Mouse (Mus musculus) hematopoietic stem cell, adult 5-6 weeks (primary cell): ENCODE measurements around the gene Mpv17. TPM values are rescaled to one million over a fixed set of nuclear protein-coding genes. Genes with fewer than 3 reads are reported as not detected.

Experiments used
- ATAC-seq, 2 experiments: fragments of 125-278 bp in 1 of 2; replicated peaks in 1 of 2; 2 replicates each; pipeline ENCODE4 v1.8.0; 2016 to 2017; ENCODE audit warnings: inconsistent platforms in 2 of 2, mild to moderate bottlenecking in 2 of 2, moderate number of reproducible peaks in 2 of 2, low read depth in 1 of 2, moderate TSS enrichment in 1 of 2; ENCODE audit not compliant: low FRiP score in 2 of 2, poor library complexity in 2 of 2, severe bottlenecking in 2 of 2, insufficient read depth in 1 of 2, low TSS enrichment in 1 of 2
- total RNA-seq: library from RNA; stranded (forward); fragments of 172-1452, 232-1000 nt; gene quantifications from 2 replicates; pipeline ENCODE4 v1.2.3, GENCODE M21; 2017

The Mpv17 gene
- total RNA-seq, 1 experiment from 2014 or later: 51.0 TPM

DNA sequence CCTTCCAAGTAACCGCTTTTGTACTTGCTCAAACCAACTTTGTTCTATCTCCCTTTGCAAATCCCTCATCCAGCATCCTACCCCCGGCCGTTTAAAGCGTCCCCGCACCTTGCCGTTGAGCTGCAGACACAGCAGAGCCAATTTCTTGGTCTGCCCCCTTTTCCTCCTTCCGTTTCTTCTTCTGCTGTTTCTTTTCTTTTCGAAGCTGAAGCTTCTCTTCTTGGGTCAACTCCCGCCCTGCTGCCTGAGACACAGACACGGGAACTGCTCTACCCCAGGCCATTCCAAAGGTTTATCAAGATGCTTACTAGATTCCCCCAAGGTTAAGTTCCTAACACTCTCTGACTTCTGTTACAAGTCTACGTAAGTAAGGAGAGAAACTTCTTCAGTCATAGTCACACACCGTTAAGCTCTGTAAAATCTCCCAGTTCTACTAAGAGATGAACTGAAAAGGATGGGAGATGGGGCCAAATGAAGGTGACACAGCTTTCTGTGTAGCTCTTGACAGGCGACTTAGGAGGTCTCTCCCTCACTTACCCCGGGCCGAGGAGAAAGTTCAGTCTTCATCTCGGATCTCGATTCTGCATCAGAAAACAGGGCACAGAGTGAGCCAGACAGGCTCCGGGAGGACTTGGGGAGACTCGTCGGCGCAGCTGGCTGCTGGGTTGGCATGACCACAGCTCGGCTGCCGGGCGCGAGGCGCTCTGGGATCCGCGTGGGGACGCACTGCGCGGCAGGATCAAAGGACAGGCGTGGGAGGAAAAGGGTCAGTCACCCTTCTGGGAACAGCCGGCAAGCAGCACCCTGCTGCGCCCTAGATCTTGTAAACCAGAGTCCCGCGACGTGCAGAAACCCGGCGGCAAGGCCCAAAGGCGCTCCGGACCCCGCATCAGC is 38.2 kb upstream of the Mpv17 start:
- ATAC-seq: peak; percentile 17 to 22

DNA sequence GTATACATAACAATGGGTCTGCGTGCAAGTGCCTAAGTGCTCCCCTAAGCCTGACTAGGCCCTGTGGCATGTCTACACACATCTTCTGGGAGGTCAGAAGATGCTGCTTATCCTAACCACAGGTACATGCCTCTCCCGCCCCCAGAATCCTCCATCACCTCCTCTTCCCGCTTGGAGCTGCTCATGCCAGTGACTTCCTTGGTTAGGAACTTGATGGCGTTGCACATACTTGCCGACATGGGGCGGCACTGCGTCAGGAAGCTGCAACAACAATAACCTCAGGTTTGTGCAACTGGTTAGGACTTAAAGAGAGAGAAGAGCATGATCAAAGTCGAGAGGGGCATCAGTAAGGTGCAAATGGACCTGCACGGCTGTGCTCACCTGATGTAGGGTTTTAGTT is 36.1 kb upstream of the Mpv17 start:
- ATAC-seq: no peak

DNA sequence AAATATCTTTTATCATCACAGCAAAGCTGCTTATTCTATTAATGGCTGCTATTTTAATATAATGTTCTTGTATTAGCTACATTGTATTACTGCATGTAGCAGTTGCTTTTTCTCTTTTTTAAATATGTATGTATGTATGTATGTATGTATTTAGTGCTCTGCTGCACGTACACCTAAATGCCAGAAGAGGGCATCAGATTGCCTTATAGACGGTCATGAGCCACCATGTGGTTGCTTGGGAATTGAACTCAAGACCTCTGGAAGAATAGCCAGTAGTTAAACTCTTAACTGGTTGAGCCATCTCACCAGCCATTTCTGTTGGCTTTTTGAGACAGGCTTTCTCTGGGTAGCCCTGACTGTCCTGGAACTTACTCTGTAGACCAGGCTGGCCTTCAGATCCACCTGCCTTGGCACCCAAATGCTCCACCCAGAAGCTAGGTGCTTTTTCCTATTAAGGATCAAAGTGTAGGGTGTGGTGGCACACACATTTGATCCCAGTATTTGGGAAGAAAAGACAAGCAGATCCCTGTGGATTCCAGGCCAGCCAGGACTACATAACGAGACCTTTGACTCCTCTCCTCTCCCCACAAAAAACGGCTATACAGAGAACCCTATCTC is 34.3 kb upstream of the Mpv17 start:
- ATAC-seq: no peak

DNA sequence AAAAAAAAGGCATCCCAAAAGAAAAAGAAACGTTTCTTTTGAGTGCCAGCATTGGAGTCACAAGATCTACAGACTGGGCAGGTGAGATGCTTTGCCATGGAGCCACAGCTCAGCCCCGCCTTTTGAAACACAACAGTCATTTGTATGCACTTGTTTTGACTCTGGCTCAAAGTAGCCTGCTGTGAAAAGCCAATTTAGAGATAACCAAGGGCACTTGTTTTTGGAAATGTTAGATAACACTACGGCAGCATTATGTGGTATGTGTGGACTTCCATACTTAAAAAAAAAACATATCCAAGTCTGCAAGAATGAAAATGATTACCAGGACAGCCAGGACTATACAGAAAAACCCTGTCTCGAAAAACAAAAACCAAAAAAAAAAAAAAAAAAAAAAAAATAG is 29.6 kb upstream of the Mpv17 start:
- ATAC-seq: no peak

DNA sequence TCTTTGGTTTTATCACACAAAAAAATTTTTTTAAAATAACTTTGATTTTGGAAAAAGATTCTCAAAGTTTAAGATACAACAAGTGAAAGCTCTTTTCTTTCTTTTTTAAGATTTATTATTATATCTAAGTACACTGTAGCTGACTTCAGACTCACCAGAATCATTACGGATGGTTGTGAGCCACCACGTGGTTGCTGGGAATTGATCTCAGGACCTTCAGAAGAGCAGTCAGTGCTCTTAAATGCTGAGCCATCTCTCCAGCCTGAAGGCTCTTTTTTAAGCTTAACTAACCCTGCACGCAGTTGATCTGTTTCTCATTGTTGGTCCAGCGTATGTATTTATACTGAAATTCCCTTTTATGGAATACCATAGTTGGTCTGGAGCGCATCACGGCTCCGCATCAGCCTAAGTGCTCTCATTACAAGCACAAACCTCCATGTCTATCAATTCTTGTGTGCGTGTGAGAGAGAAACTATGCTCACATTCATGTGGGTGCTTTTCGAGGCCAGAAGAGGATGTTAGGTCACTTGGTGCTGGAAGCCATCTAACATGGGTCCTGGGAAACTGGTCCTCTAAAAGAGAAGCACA is 27.2 kb upstream of the Mpv17 start:
- no peak for ATAC-seq

DNA sequence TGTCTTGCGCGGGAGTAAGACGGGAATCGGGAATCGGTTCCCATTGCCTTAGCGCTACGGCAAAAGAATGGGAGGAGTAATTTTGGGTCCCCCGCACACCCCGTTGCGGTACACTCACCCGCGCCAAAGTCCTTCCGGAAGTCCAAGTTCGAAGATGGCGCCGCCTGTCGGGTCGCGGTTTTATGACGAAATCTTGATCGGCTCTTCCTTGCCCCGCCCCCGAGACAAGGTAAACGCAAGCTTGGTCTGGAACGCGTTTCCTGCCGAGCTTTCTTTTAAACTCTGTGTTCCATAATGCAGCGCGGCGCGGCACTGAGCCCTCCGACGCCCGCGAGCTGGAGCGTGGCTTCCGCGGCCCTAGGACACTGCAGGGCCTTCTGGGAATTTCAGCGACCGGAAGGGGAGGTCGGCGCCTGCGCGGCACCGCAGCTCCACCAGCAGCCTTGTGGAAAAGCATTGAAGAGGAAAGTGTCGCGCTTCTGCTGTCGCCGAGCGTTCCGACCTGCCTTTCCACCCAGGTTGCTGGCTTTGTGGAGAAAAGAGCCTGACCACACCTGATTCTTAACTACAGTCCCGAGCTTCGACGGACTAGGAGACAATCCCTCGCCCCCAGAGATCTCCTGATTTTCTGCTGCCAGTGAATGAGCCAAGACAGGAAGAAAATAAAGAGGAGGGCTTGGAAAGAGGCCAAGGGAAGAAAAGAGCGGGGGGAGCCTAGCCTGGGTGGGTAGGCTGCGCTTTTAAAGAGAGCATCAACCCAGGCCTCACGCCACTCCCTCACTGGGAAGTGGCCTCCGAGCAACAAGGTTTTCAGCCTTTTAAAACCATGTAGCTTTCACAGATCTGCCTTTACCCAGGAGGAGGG is 25.9 kb upstream of the Mpv17 start, which contains the start of the genes Gm29609 and Gtf3c2:
Gene Gm29609, minus strand, starts transcription at position 146 of the 865 bp plus-strand sequence.
Gene Gtf3c2, minus strand, starts transcription at position 379 of the 865 bp plus-strand sequence.
- peak; percentile 88 to 89 for ATAC-seq

DNA sequence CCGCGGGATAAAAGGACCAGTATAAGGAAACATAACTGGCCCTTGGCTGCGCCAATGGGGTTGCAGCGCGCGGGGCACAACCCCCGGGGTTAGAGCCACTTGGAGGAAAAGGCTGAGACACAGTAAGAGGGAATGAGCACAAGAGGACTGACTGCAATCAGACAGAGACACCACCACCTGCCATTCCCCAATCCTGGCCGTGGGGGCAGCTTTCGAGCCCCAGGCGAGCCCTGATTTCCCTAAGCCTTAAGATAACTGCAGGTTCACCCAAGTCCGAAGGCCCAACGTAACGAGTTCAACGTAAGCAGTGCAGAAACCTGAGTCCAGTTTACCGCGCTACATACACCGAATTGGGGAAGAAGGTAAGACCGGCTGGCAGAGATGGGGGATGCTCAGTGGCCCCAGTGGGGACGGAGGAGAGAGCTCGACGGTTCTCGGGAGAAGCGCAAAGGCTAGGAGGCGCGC is 25.3 kb upstream of the Mpv17 start:
- peak; percentile 12 to 59 for ATAC-seq

DNA sequence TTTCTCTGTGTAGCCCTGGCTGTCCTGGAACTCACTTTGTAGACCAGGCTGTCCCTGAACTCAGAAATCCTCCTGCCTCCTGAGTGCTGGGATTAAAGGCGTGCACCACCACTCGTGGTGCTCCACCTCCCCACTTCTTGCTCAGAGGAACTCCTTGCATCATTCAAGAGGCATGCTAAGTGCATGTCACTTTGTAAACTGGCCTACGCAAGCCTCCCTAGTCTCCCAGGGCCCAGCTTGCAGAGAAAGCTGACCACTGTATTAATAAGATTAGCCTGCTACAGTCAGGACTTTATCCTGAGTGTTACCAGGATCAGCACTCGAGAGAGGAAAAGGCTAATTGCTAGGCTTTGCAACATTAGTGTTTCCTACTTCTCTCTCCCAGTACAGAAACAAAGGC is 14.6 kb upstream of the Mpv17 start:
- no peak for ATAC-seq

DNA sequence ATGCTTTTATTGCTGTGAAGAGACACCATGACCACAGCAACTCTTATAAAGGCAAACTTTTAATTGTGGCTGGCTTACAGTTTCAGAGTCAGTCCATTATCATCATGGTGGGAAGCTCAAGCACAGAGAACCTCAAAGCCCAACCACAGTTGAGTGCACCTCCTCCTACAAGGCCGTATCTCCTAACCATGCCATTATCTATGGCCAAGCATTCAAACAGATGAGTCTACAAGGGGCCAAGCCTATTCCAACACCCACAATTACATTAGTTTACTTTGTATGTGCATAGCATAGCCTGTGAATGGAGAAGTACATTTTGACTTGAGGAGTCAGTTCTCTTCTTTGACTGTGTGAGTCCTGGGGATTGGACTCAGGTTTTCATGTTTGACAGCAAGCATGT is 10.8 kb upstream of the Mpv17 start:
- ATAC-seq: no peak

DNA sequence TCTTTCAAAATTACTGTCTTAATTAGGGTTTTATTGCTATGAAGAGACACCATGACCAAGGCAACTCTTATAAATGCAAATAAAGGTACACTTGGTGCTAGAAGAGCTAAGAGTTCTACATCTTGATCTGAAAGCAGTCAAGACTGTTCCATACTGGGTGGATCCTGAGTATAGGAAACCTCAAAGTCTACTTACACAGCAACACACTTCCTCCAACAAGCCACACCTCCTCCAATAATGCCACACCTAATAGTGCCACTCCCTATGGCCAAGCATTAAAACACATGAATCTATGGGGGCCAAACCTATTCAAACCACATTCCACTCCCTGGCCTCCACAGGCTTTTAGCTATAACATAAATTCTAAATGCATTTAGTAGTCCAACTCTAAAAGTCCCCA is 8.4 kb upstream of the Mpv17 start:
- no peak for ATAC-seq

DNA sequence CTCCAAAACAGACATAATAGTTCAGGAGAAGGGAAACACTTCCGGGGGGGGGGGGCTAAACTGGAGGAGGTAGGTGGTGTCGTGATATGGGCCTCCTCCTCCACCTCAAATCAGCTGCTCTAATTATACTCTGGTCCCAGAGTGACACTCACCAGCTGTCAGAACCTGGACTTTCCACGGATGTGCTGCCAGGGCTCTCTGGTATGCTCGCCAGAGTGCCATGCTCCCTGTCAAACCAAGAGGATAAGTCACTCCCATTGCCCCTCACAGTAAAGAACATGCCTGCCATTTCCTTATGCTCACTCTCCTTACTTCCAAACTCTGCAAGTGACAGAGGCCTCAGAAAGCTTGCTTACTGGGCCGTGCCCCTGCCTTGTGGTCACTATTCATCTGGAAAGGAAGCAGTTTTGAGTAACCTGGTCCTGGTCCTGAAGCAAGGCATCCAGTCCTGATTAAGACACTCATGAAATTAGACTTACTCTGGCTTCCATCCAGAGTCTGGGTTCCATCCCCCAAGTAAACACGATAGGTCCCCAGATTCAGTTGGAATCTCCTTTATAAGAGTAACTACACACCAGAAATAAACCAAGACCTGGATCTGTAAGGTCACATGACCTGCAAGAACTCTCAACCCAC is 417 bp downstream of the Mpv17 start:
- ATAC-seq: 0 out of 4 replicates have a peak, but pooled peaks have one; percentile 1 to 7

DNA sequence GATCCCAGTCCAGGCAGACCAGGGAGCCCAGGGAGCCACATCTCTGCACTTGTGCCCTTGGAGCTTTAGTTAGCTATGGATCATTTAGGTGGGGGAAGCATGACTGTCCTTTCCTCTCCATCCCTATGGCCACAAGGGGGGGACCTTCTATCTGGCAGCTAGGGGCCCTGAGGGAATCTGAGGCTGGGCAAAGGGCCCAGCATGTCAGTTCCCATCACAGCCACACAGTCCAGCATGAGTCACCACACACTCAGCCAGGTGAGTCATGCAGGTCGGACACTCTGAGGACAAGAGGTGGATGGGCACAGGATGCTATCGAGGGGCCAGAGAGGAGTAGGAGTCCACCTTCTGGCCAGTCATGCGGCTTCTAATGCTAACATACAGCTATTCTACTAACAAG is 2.3 kb downstream of the Mpv17 start:
- no peak for ATAC-seq

DNA sequence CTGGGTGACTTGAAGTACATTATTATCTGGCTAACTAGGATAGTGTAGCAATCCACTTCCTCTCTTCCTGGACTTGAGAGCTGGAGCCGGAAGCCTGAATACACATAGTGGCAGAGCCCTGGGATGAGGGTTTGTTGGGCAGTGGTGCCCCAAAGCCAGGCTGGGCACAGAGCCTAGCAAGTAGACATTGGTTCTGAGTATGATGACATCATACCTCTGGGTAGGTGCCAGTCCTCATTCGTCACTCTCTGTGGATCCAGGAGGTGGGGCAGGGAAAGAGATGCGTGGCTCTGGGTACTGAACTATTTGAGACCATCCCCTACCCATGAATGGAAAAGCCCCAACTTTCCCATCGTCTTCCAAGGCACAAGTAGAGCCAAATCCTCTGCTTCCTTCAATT is 4.3 kb downstream of the Mpv17 start:
- ATAC-seq: no peak

DNA sequence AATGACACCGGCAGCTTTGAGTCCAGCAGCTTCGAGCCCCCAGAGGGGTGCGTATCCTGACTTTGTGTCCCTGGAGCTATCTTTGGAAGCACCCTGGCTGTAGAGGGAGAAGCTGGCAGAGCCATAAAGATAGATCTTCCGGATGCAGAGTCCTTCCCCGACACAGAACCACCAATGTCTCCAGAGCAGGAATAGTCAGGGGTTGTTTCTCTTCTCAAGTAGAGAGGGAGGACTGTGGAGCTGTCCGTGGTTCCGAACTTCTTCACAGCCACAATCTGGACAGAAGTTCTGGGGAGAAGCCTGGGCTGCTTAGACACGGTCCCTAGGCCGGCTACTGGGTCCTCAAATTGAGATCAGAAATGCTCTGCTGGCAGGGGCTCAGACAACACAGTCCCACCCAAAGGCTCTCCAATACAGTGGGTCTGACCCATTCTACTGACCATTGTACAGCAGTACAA is 15.1 kb downstream of the Mpv17 start:
- peak in 1 of 2 experiments; percentile 17; a peak in 1 of 4 replicates for ATAC-seq

DNA sequence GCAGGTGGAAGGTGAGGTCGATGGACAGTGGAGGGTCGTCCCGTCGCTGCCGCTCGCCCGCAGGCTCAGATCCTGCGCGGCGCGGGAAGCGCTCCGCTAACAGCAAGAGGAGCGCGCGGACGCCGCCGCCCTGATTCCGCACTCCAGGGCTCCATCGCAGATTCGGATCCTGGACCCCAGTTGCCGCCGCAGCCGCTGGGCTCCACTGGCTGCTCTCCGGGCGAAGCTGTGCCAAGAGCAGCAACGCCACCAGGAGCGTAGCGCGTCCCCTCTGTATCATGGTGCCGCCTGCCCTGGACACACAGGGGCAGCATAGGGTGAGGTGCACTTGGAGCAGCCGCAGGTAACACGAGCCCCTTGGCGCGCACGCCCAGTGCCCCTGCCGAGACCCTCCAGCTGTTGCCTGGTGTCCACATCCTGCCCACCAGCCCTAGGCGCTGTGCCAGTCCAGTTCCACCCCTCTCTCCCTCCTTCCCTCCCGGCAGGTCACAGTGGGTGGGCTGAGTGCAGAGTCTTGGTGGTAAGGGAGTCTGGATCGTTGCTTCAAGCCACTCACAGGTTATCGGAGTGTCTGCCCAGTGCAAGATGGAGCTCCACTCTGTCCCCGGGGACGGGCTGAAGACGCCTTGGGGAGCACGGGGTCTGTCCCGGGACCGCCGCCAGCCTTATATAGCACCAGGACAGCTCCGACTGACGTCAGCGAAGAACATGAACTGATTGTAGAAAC is 15.6 kb downstream of the Mpv17 start, which contains the start of gene Ucn:
Gene Ucn, minus strand, starts transcription at position 589 of the 727 bp plus-strand sequence.
- peak; percentile 12 to 25; a peak in 1 of 4 replicates for ATAC-seq

DNA sequence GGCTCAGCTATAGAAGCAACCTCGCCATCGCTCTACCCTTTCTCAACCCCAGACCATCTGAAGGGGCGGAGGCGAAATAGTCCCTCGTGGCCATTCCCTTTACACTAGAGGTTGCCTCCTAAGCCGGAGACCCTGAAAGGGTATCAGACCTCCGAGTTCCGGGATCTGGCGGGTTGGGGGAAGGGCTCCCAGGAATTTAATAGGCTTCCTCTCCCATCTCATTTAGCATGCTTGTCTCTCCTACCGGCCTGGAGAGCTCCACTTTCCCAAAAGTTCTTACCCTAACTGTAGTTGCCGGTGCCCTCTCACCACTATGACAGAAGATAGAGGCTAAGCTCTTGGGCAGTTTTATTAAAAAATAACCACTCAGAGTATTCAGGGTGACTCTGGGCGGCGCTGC is 16.4 kb downstream of the Mpv17 start:
- no peak for ATAC-seq
